Mouse (Mus musculus): ENCODE results near the gene Vsnl1.

Vsnl1 gene

DNA sequence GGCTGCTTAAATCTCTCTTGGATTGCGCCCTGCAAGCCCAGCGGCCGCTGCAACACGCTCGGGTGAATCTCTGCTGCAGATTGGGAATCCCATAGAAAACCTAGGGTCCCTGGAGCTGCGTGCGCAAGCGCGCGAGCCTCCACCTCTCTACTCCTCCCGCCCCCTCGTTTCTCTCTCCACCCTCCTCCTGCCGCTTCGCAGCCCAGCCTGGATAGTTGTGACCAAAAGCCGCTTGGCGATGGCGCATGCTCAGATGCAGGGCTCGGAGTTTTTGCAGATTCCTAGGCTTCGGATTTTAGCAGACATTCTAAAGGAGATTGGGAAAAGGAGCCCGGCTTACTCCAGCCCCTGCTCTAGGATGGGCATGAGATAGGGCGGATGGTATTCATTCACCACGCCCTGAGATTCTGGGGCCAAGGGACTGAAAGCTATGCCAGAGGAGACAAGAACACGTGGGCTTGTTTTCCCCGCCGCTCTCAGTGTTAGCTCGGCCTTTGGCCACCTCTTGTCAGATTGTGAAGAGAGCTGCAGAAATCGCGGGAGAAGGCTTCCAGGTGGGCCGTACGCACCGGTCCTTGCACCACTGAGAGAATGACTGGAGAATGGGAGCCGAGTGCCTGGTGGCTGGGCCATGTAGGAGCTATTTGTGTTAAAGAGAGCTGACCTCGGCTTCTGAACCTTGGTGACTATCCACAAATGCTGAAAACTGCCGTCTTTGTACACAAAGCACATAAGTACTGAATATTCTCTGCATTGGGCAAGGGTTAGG, at the start of gene Vsnl1:
Gene Vsnl1 (minus strand): TSS at position 117 of the 769 bp plus-strand sequence.
- no peak for DNase-seq (ENCODE audit: low read depth)

GRCm38 (mm10) chr12:11456632-11457031, 20.2 kb upstream of the Vsnl1 start:
- no peak for DNase-seq (ENCODE audit: low read depth)

- no peak for DNase-seq (ENCODE audit: low read depth)
These were observed 19.8 kb upstream of the Vsnl1 start for GRCm38 (mm10) chr12:11456213-11456612.

- DNase-seq (ENCODE audit: low read depth), result peak; percentile 32
These were observed 19.3 kb upstream of the Vsnl1 start, which contains the start of gene Rad51ap2 for GRCm38 (mm10) chr12:11455549-11456194. Gene Rad51ap2 (plus strand): TSS chr12:11456079.

DNA sequence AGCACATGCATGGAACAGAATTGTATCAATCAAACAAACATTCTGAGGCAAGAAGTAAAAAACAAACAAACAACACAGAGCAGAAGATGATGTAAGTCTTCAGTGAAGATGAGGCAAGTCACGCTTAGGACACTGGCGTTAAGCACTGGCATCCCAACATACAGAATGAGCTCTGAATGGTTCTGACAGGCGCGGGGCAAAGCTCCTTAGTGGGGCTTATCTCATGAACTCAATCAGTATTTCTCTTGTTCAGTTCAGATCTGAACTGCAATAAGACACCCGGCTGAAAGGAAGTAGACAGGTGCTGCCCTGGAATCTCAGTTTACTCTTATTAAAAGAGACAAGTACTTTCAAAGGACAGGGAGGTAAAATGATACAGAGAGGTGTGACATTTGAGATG, 17.7 kb upstream of the Vsnl1 start:
- no peak for DNase-seq (ENCODE audit: low read depth)

GRCm38 (mm10) chr12:11437907-11438447, 1.6 kb upstream of the Vsnl1 start:
- DNase-seq (ENCODE audit: low read depth), result no peak

- peak; percentile 25 for DNase-seq (ENCODE audit: low read depth)
These were observed 973 bp upstream of the Vsnl1 start for GRCm38 (mm10) chr12:11437266-11437906.

GRCm38 (mm10) chr12:11436023-11436350, 426 bp downstream of the Vsnl1 start:
- no peak for DNase-seq (ENCODE audit: low read depth)

- DNase-seq (ENCODE audit: low read depth), result no peak
These were observed 979 bp downstream of the Vsnl1 start for GRCm38 (mm10) chr12:11435246-11436022.

- DNase-seq (ENCODE audit: low read depth), result no peak
These were observed 2.0 kb downstream of the Vsnl1 start for GRCm38 (mm10) chr12:11434446-11434845.

DNA sequence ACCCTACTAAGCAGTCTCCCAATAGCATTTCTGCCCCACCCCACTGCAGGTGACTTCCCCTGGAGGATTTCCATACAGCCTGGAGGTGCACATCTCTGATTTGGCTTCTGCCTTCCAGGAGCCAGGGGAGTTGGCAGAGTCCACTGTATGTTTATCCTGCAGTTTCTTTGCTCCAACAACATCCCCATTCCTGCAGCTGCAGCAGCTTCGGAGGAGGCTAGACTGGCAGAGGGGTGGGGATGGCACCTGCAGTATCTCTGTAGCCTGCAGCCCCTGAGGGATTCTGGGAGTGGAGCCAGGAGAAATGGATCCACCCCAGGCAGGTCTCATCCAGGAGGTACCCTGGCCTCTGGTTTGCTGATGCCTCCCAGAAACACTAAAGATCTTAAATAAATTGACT, 2.7 kb downstream of the Vsnl1 start:
- DNase-seq (ENCODE audit: low read depth), result no peak

DNA sequence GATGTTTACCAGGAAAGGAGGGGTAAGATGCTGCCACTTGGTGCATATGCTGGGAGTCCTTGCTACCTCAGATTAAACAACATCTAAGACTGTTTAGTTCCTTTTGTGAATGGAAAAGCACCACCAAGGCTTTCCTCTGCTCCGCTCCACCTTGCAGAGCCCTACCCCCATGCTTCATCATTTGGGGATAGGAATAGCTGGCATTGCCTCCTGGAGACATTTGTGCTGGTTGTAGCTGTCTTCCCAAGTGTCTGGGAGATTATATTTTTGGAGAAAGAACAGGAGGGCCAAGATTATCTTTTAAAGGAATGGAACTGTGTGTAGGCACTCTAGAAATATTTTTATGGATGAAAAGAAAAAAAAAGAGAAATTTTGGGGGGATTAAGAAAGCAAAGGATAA, 3.3 kb downstream of the Vsnl1 start:
- DNase-seq (ENCODE audit: low read depth), result no peak

GRCm38 (mm10) chr12:11427396-11427795, 9.0 kb downstream of the Vsnl1 start:
- DNase-seq (ENCODE audit: low read depth), result no peak

DNA sequence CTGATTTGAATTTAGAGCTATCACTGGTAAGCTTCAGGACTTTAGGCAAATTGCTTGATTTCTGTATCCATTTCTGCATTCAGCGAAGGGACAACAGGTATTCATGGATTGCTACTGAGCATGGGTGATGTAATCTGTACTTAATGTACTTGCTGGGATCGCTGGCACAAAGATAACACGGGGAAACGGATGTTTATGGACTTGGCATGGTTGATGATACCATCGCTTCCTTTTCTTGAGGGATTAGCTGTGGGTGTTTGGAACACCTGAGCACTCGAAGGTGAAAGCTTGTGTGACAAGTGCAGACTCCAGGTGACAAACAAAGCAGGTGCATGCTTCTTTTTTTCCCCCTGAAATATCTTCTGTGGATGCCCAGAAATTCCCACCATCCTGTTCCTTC, 18.3 kb downstream of the Vsnl1 start:
- DNase-seq (ENCODE audit: low read depth), result no peak

GRCm38 (mm10) chr12:11407679-11408078, 28.7 kb downstream of the Vsnl1 start:
- DNase-seq (ENCODE audit: low read depth), result no peak

- DNase-seq (ENCODE audit: low read depth), result no peak
These were observed 37.6 kb downstream of the Vsnl1 start for GRCm38 (mm10) chr12:11398791-11399190.

DNA sequence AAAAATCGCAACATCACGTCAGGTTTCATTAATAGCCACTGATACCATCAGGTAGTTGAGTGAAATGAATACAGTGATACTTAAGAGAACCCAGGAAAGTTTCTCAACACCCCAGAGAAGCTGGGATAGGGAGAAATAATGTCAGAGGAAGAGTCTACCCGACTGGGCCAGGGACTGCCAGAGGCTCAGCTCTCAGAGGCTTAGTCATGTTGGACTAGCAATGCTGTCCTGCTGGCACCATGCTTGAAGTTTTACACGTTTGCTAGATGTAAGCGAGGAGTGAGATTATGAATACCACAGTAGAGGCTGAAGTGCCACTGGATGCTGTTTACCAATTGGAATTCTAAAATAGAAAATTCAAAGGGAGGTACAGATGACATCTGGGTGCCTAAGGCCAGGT, 39.4 kb downstream of the Vsnl1 start:
- DNase-seq (ENCODE audit: low read depth), result no peak

DNA sequence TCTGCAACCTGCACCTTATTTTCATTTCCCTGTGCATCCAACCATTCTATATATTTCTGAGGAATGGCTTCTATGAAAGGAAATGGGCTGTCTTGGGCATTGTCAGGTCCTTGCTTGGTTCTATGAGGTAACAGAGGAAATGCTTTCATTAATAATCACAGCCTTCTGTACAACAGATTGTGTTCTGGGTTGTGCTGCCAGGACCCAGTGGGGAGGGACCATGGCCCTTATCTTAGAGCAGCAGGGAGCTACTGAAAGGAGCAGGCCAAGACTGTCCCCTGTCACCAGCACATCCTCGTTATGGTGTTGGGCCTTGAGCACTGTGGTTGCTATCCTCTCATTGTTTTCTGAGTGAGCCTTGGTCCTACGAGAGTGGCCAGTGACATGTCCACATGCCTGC, 40.9 kb downstream of the Vsnl1 start:
- DNase-seq (ENCODE audit: low read depth), result no peak

- no peak for DNase-seq (ENCODE audit: low read depth)
These were observed 43.9 kb downstream of the Vsnl1 start for GRCm38 (mm10) chr12:11392525-11392924.

DNA sequence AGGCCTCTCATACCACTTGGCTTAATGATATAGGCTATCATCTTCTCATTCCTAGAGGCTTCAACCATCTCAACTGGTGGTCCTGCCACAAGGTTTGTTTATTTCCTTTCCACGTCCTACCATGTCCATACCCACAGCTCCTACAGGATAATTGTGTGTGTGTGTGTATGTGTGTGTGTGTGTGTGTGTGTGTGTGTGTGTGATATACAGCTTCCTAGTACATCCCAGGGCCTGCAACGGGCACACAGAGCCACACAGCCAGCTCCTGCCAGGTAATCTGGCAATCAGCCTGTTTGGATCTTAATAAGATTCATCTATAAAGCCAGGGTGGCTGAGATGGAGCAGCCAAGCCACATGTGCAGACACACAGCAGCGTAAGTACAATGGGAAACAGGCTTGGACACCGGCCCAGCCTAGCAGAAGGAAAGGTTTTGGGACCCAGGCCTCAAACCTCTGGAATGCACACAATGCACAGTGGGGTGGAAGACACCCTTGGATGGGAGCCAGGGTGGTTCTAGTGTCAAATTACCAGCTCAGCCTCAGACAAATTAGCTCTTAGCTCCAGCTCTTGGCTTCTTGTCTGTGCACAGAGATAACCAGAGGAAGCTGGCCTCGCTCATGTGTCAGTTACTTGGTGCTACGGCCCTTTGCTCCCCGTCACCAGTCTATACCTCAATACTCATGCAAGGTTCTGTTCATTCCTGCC, 45.0 kb downstream of the Vsnl1 start:
- DNase-seq (ENCODE audit: low read depth), result no peak

DNA sequence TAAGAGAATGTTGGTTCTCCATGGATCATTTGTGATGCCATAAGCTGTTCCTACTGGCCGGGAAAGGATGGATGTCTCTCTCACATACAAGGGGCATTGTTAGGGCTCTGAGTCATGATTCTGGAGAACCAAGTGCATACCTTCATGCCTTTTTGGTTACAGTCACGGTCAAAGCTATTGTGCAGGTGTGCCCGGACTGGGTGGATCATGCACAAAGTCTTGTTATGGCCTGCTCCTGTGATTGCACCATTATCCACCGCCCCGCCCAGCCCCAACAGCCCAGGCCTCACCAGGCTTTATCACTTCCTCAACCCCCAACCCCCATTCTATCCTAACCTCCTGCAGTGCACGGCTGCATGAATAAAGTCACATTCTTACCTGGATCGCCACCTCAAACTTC, 47.3 kb downstream of the Vsnl1 start:
- DNase-seq (ENCODE audit: low read depth), result no peak

- DNase-seq (ENCODE audit: low read depth), result no peak
These were observed 51.7 kb downstream of the Vsnl1 start for GRCm38 (mm10) chr12:11384754-11385153.
